Mouse (Mus musculus): ENCODE results near the gene Plekhg1. TPM values are rescaled to one million over a fixed set of nuclear protein-coding genes. Genes with fewer than 3 reads are reported as not detected.

The Plekhg1 gene
- polyA plus RNA-seq, 1 experiment from 2014 or later, result 16.9 TPM

GRCm38 (mm10) chr10:3978792-3979488, 238.8 kb downstream of the Plekhg1 start:
- ATAC-seq (ENCODE audit: low FRiP score, low TSS enrichment), result no peak
- H3K27ac ChIP-seq (ENCODE audit: low read depth, low read length), result no peak overlapping the region
- 92% methylated on average over 5 of the region's 5 CpGs for WGBS

GRCm38 (mm10) chr10:3980231-3980630, 240.1 kb downstream of the Plekhg1 start:
- peaks cover 15% of the 10 kb centered on the region for H3K36me3 ChIP-seq (ENCODE audit: control insufficient read depth, insufficient read depth, low read length)

More at GRCm38 (mm10) chr10:3978792-3979488, 238.8 kb downstream of the Plekhg1 start:
- no peak overlapping the region for H3K4me3 ChIP-seq (ENCODE audit: low read length)
- peaks cover 16% of the 10 kb centered on the region for H3K4me1 ChIP-seq (ENCODE audit: control insufficient read depth, insufficient read depth, low read length)
- H3K9me3 ChIP-seq (ENCODE audit: control insufficient read depth, low read length), result no peaks in the 10 kb centered on the region
- no peak overlapping the region for H3K4me2 ChIP-seq (replicated peaks; ENCODE audit: low read depth, low read length)
- peaks cover 11% of the 10 kb centered on the region for H3K36me3 ChIP-seq (ENCODE audit: control insufficient read depth, insufficient read depth, low read length)
- no peak overlapping the region for H3K9ac ChIP-seq (ENCODE audit: low read depth, low read length)
- H3K27me3 ChIP-seq (ENCODE audit: control insufficient read depth, insufficient read depth, low read length), result no peaks in the 10 kb centered on the region

GRCm38 (mm10) chr10:3990295-3990883, 250.2 kb downstream of the Plekhg1 start:
- H3K9ac ChIP-seq (ENCODE audit: low read depth, low read length), result no peak overlapping the region
- no peaks in the 10 kb centered on the region for H3K9me3 ChIP-seq (ENCODE audit: control insufficient read depth, low read length)
- no peaks in the 10 kb centered on the region for H3K4me1 ChIP-seq (ENCODE audit: control insufficient read depth, insufficient read depth, low read length)
- no peak overlapping the region for H3K4me2 ChIP-seq (replicated peaks; ENCODE audit: low read depth, low read length)
- peaks cover 36% of the 10 kb centered on the region for H3K36me3 ChIP-seq (ENCODE audit: control insufficient read depth, insufficient read depth, low read length)
- 94% methylated on average over 6 of the region's 6 CpGs for WGBS
- H3K27ac ChIP-seq (ENCODE audit: low read depth, low read length), result no peak overlapping the region
- ATAC-seq (ENCODE audit: low FRiP score, low TSS enrichment), result no peak
- no peaks in the 10 kb centered on the region for H3K27me3 ChIP-seq (ENCODE audit: control insufficient read depth, insufficient read depth, low read length)
- H3K4me3 ChIP-seq (ENCODE audit: low read length), result no peak overlapping the region

More at GRCm38 (mm10) chr10:3980231-3980630, 240.1 kb downstream of the Plekhg1 start:
- Histone ChIP-seq H3K27me3 (ENCODE audit: control insufficient read depth, insufficient read depth, low read length) (no peaks in the 10 kb centered on the region), H3K4me2 (replicated peaks; ENCODE audit: low read depth, low read length) (no peak overlapping the region), H3K4me1 (ENCODE audit: control insufficient read depth, insufficient read depth, low read length) (peaks cover 12% of the 10 kb centered on the region), H3K9ac (ENCODE audit: low read depth, low read length) (no peak overlapping the region), H3K4me3 (ENCODE audit: low read length) (no peak overlapping the region), H3K9me3 (ENCODE audit: control insufficient read depth, low read length) (no peaks in the 10 kb centered on the region), H3K27ac (ENCODE audit: low read depth, low read length) (no peak overlapping the region)
- ATAC-seq (ENCODE audit: low FRiP score, low TSS enrichment), result no peak
- 89% methylated on average over 4 of the region's 4 CpGs for WGBS

- Histone ChIP-seq H3K9ac (ENCODE audit: low read depth, low read length) (no peak overlapping the region), H3K27ac (ENCODE audit: low read depth, low read length) (no peak overlapping the region), H3K4me2 (replicated peaks; ENCODE audit: low read depth, low read length) (no peak overlapping the region), H3K36me3 (ENCODE audit: control insufficient read depth, insufficient read depth, low read length) (peaks cover 32% of the 10 kb centered on the region), H3K4me3 (ENCODE audit: low read length) (no peak overlapping the region), H3K4me1 (ENCODE audit: control insufficient read depth, insufficient read depth, low read length) (no peaks in the 10 kb centered on the region), H3K27me3 (ENCODE audit: control insufficient read depth, insufficient read depth, low read length) (no peaks in the 10 kb centered on the region), H3K9me3 (ENCODE audit: control insufficient read depth, low read length) (no peaks in the 10 kb centered on the region)
- no peak for ATAC-seq (ENCODE audit: low FRiP score, low TSS enrichment)
- WGBS, result 91% methylated on average over 8 of the region's 8 CpGs
Measured at GRCm38 (mm10) chr10:3993365-3994102, 253.4 kb downstream of the Plekhg1 start.

- Histone ChIP-seq H3K4me1 (ENCODE audit: control insufficient read depth, insufficient read depth, low read length) (no peaks in the 10 kb centered on the region), H3K9me3 (ENCODE audit: control insufficient read depth, low read length) (no peaks in the 10 kb centered on the region), H3K4me3 (ENCODE audit: low read length) (no peak overlapping the region), H3K27ac (ENCODE audit: low read depth, low read length) (no peak overlapping the region), H3K36me3 (ENCODE audit: control insufficient read depth, insufficient read depth, low read length) (peaks cover 22% of the 10 kb centered on the region; the same call in 1 of the 2 replicates), H3K9ac (ENCODE audit: low read depth, low read length) (no peak overlapping the region), H3K4me2 (replicated peaks; ENCODE audit: low read depth, low read length) (no peak overlapping the region), H3K27me3 (ENCODE audit: control insufficient read depth, insufficient read depth, low read length) (no peaks in the 10 kb centered on the region)
- WGBS, result 86% methylated on average over 4 of the region's 4 CpGs
- no peak for ATAC-seq (ENCODE audit: low FRiP score, low TSS enrichment)
Measured at GRCm38 (mm10) chr10:3995277-3995676, 255.1 kb downstream of the Plekhg1 start.

GRCm38 (mm10) chr10:3996170-3996876, 256.2 kb downstream of the Plekhg1 start:
- Histone ChIP-seq H3K4me1 (ENCODE audit: control insufficient read depth, insufficient read depth, low read length) (no peaks in the 10 kb centered on the region), H3K27ac (ENCODE audit: low read depth, low read length) (peak overlapping the region; percentile 59; the same call in 1 of the 2 replicates), H3K36me3 (ENCODE audit: control insufficient read depth, insufficient read depth, low read length) (peaks cover 16% of the 10 kb centered on the region; the same call in 1 of the 2 replicates), H3K9ac (ENCODE audit: low read depth, low read length) (no peak overlapping the region), H3K4me2 (replicated peaks; ENCODE audit: low read depth, low read length) (no peak overlapping the region), H3K27me3 (ENCODE audit: control insufficient read depth, insufficient read depth, low read length) (no peaks in the 10 kb centered on the region), H3K4me3 (ENCODE audit: low read length) (no peak overlapping the region), H3K9me3 (ENCODE audit: control insufficient read depth, low read length) (no peaks in the 10 kb centered on the region)
- WGBS, result 50% methylated on average over 15 of the region's 15 CpGs
- peak; percentile 79; the same call in 1 of the 2 replicates for ATAC-seq (ENCODE audit: low FRiP score, low TSS enrichment)

GRCm38 (mm10) chr10:3997851-3998426, 257.8 kb downstream of the Plekhg1 start:
- Histone ChIP-seq H3K4me2 (replicated peaks; ENCODE audit: low read depth, low read length) (no peak overlapping the region), H3K36me3 (ENCODE audit: control insufficient read depth, insufficient read depth, low read length) (0 out of 2 replicates have a peak, but pooled peaks cover 10% of the 10 kb centered on the region), H3K9me3 (ENCODE audit: control insufficient read depth, low read length) (no peaks in the 10 kb centered on the region), H3K9ac (ENCODE audit: low read depth, low read length) (no peak overlapping the region), H3K27ac (ENCODE audit: low read depth, low read length) (no peak overlapping the region), H3K4me3 (ENCODE audit: low read length) (no peak overlapping the region), H3K4me1 (ENCODE audit: control insufficient read depth, insufficient read depth, low read length) (no peaks in the 10 kb centered on the region), H3K27me3 (ENCODE audit: control insufficient read depth, insufficient read depth, low read length) (no peaks in the 10 kb centered on the region)
- WGBS, result 72% methylated on average over 7 of the region's 7 CpGs
- no peak for ATAC-seq (ENCODE audit: low FRiP score, low TSS enrichment)

GRCm38 (mm10) chr10:4002711-4003110, 262.5 kb downstream of the Plekhg1 start:
- no peaks in the 10 kb centered on the region for H3K9me3 ChIP-seq (ENCODE audit: control insufficient read depth, low read length)
- H3K9ac ChIP-seq (ENCODE audit: low read depth, low read length), result no peak overlapping the region
- no peak overlapping the region for H3K4me2 ChIP-seq (replicated peaks; ENCODE audit: low read depth, low read length)
- 79% methylated on average over 5 of the region's 5 CpGs for WGBS
- H3K27me3 ChIP-seq (ENCODE audit: control insufficient read depth, insufficient read depth, low read length), result no peaks in the 10 kb centered on the region
- no peak overlapping the region for H3K4me3 ChIP-seq (ENCODE audit: low read length)
- H3K27ac ChIP-seq (ENCODE audit: low read depth, low read length), result no peak overlapping the region
- H3K4me1 ChIP-seq (ENCODE audit: control insufficient read depth, insufficient read depth, low read length), result peaks cover 8% of the 10 kb centered on the region
- no peak for ATAC-seq (ENCODE audit: low FRiP score, low TSS enrichment)
- peaks cover 4% of the 10 kb centered on the region; the same call in 1 of the 2 replicates for H3K36me3 ChIP-seq (ENCODE audit: control insufficient read depth, insufficient read depth, low read length)

Data from kidney, embryonic 14.5 days (tissue).